Mouse (Mus musculus) gastrocnemius, postnatal 25 days (tissue): ENCODE results near the gene Gm5615. TPM values are rescaled to one million over a fixed set of nuclear protein-coding genes. Genes with fewer than 3 reads are reported as not detected.

Experiments used
- DNase-seq: peaks from one replicate; pipeline ENCODE4 v3.0.0; 2022
- long read RNA-seq, 2 experiments: library from polyadenylated mRNA; stranded (forward); transcript quantifications; one replicate each; pipeline ENCODE4 v2.0.0; 2021
- total RNA-seq, 2 experiments: library from RNA; stranded (reverse); gene quantifications; 1 replicate in 1 of 2; 2 replicates in 1 of 2; pipeline ENCODE4 v1.2.3; 2021

Gm5615 gene
- total RNA-seq, result not detected
- long read RNA-seq, experiment 1, result 0 reads
- long read RNA-seq, experiment 2, result 0 reads

DNA sequence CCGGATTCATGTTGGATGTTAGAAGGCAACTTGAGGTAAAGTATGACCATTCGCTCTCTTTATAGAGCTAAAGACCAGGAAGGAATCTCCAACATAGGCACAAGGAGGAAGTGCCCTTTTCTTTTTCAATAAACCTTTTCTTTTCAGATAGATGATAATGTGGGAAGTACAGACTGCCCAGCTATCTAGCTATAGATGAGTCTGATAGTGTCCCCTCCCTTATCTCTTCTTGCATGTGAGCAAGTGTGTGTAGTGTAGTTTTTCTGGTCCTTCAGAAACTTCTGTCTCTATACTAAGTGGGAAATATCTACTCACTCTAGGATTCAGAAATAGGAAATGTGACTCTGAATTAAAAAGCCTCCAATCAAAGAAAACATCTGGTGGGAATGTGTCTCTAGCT is at the start of gene Gm5615:
TSS of gene Gm5615 (minus strand) at position 101 of the 400 bp plus-strand sequence.
- no peak for DNase-seq

GRCm38 (mm10) chr9:36582535-36582934 is 40.8 kb upstream of the Gm5615 start, which contains the start of gene Gm17689:
TSS of gene Gm17689 (minus strand) at chr9:36582635.
- DNase-seq, result no peak

- no peak for DNase-seq
Observed at GRCm38 (mm10) chr9:36504211-36504610, 37.6 kb downstream of the Gm5615 start.

DNA sequence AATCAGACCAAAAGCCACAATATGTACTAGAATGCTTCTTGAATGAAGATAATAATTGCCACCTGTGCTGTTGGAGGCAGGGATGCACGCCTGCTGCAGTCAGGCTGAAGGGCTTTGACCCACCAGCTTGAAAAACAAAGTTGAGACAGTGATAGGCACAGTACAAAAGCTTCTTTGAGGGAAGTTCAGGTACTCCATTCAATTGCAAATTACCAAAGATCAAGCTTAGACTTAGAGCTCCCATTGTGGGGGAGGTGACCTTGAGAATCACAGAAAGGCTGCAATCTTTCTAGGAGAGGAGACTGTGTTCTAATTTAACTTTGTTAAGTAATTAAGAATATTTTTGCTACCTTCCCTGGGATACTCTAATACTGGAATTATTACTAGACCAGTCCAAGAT is 45.9 kb downstream of the Gm5615 start:
- no peak for DNase-seq

DNA sequence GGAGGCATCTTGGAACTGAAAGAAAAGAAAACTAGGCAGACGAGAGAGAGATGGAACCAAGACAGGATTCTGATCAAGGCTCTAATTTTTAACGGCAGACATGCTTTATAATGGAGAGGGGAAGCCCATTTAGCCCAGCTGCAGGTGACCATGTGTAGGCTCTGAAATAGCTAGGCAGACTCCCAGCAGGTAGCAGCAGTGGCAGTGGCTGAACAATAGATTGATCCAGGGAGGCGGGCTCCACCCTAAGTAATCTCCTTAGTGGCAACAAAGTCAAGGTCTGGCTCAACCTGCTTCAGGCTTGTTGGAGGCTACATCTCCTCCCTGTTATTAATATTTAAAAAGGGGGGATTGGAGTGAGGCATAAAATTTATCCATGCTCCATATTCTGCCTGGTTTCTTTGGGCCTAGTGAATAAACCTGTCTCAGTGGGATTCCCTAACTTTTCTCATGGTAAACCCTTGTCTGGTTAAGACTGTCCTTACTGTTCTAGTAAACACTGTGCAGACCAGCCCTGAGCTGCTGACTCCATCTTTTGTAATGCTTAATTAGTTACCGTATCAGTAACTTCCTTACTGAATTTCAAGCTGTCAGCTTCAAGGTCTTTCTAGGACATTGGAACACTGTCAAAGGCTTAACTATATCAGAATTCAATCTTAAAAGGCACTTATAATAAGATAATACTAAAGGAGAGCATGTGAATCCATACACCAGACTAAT is 47.1 kb downstream of the Gm5615 start:
- DNase-seq, result no peak

Other genes starting within 250 kb of the Gm5615 start
- gene Gm7257, start 110.1 kb downstream of the Gm5615 start, total RNA-seq, result not detected
- not detected for gene Gm9513, start 66.3 kb downstream of the Gm5615 start, total RNA-seq
- not detected for gene Gm17689, start 40.7 kb upstream of the Gm5615 start, total RNA-seq
- not detected for gene A630095E13Rik, start 101.4 kb upstream of the Gm5615 start, total RNA-seq
- not detected for gene Acrv1, start 151.3 kb upstream of the Gm5615 start, total RNA-seq
- gene Chek1, start 185.1 kb upstream of the Gm5615 start, total RNA-seq, result under 1 TPM; 0.46 to 0.78 TPM
- 10 to 100 TPM; 36.9 TPM for gene Stt3a, start 225.7 kb upstream of the Gm5615 start, total RNA-seq